Mouse (Mus musculus) forebrain, embryonic 10.5 days (tissue): ENCODE measurements around the gene Rdx. TPM values are rescaled to one million over a fixed set of nuclear protein-coding genes. Genes with fewer than 3 reads are reported as not detected.

ENCODE experiments used
- DNase-seq: peaks from one replicate; pipeline ENCODE4 v3.0.0-alpha.2; 2017; ENCODE audit warnings: low spot score; ENCODE audit errors: extremely low spot score
- H3K27ac ChIP-seq: fragments of 300-500 bp; sonication (generic); 2 replicates; pipeline ENCODE4 v1.5.1; 2016; ENCODE audit warnings: mild to moderate bottlenecking
- H3K27me3 ChIP-seq: fragments of 300-500 bp; sonication (generic); 2 replicates; pipeline ENCODE4 v1.6.1; 2016; ENCODE audit warnings: mild to moderate bottlenecking; ENCODE audit not compliant: poor library complexity, severe bottlenecking
- H3K36me3 ChIP-seq: fragments of 300-500 bp; sonication (generic); replicated peaks from 2 replicates; pipeline ENCODE4 v1.6.1; 2016; ENCODE audit warnings: mild to moderate bottlenecking, moderate library complexity
- H3K4me1 ChIP-seq: fragments of 300-500 bp; sonication (generic); 2 replicates; pipeline ENCODE4 v1.6.1; 2016
- H3K4me3 ChIP-seq: fragments of 300-500 bp; sonication (generic); 2 replicates; pipeline ENCODE4 v1.5.1; 2016; ENCODE audit warnings: mild to moderate bottlenecking, moderate library complexity
- H3K9me3 ChIP-seq: fragments of 300-500 bp; sonication (generic); 2 replicates; pipeline ENCODE4 v1.6.1; 2016; ENCODE audit warnings: mild to moderate bottlenecking, moderate library complexity
- WGBS: fragments of 180-500 bp; shearing (Covaris S2); methylation state at CpG from one replicate; pipeline ENCODE4 v1.1.7; 2016; 5-methylcytosine and 5-hydroxymethylcytosine counted together
- polyA plus RNA-seq: library from polyadenylated mRNA; unstranded; fragments of >200 nt; fragmentation: Nextera tagmentation; extraction: Ambion mirVana; gene quantifications from 2 replicates; pipeline ENCODE4 v1.2.1, GENCODE M21; 2016

Rdx gene
- polyA plus RNA-seq, 1 experiment from 2014 or later: 145 TPM

DNA sequence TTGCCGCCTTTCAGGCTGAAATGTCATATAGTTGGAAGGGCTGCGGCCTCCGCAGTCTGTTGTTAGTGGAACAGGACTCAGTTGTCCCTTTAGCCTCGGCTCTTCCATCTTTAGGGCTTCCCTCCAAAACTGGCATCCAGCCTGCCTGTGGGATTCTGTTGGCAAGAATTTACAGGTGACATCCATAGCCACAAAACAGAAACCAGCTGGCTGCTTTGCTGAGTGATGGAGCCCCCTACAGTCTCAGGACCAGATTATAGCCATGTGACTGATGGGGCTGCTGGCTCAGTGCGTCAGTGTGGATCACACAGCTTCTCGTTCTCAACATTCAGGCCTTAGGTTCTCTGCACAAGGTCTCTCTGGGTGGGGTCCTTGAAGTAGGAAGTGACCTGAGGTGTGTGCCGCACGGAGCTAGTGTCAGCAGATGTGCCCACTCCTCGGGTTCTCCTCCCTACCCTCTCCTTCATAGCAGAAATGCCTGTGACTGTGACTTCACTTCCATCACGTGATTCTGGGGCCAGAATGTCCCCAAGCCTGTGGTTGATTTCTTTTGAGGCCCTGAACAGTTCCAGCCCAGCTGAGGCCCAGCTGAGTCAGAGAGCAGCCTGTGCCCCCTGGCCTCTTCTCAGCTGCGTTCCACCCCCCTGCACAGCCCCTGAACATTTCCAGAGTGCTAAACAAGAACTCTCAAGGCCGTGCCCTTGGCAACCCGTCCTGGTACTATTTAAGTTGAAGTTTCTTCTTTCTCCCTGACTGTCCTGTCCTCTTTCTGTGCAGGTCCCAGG, 55.3 kb downstream of the Rdx start:
- no peak for DNase-seq
- 0 out of 2 replicates have a peak overlapping the region, but pooled peaks have one; percentile 40 for H3K27ac ChIP-seq

GRCm38 (mm10) chr9:52103448-52104224, 56.7 kb downstream of the Rdx start:
- H3K9me3 ChIP-seq: no peaks in the 10 kb centered on the region
- H3K36me3 ChIP-seq: no peaks in the 10 kb centered on the region; the same call in 1 of the 2 replicates
- peaks cover 14% of the 10 kb centered on the region for H3K4me1 ChIP-seq
- no peaks in the 10 kb centered on the region for H3K27me3 ChIP-seq
- no peak overlapping the region for H3K27ac ChIP-seq
- H3K4me3 ChIP-seq: no peak overlapping the region
- no peak for DNase-seq
- WGBS: 85% methylated on average over 9 of the region's 9 CpGs

More for the DNA sequence above, 55.3 kb downstream of the Rdx start:
- Histone ChIP-seq H3K27me3 (no peaks in the 10 kb centered on the region), H3K36me3 (no peaks in the 10 kb centered on the region), H3K4me1 (peaks cover 18% of the 10 kb centered on the region), H3K4me3 (no peak overlapping the region), H3K9me3 (no peaks in the 10 kb centered on the region)
- WGBS: 82% methylated on average over 13 of the region's 13 CpGs

GRCm38 (mm10) chr9:52104225-52104615, 57.2 kb downstream of the Rdx start:
- WGBS: 83% methylated on average over 8 of the region's 8 CpGs
- Histone ChIP-seq H3K9me3 (no peaks in the 10 kb centered on the region), H3K27me3 (no peaks in the 10 kb centered on the region), H3K4me1 (peaks cover 11% of the 10 kb centered on the region), H3K4me3 (no peak overlapping the region), H3K27ac (no peak overlapping the region), H3K36me3 (no peaks in the 10 kb centered on the region; the same call in 1 of the 2 replicates)
- no peak for DNase-seq

DNA sequence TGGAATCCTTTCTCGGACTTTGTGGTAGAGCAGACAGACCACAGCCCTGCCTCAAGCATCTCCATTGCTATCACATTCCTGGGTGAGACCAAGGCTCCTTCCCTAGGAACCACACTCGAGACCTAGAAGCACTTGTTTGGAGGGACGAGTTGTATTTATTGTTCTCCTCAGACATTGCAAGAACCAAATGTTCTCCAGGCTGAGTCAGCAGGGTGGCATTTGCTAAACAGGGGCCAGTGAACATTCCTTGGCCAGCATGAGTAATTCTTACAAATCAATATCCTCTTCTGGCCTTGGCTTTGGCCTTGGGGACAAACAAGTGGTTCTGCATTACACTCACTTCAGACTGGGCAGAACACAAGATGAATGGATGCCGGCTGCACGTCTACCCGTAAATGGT, 58.5 kb downstream of the Rdx start:
- H3K4me1 ChIP-seq: peaks cover 11% of the 10 kb centered on the region
- no peak for DNase-seq
- H3K27me3 ChIP-seq: no peaks in the 10 kb centered on the region
- H3K4me3 ChIP-seq: no peak overlapping the region
- WGBS: 85% methylated on average over 6 of the region's 6 CpGs
- H3K36me3 ChIP-seq: peaks cover 4% of the 10 kb centered on the region; the same call in 1 of the 2 replicates
- H3K27ac ChIP-seq: no peak overlapping the region
- no peaks in the 10 kb centered on the region for H3K9me3 ChIP-seq

GRCm38 (mm10) chr9:52107161-52107560, 60.2 kb downstream of the Rdx start:
- H3K27ac ChIP-seq: no peak overlapping the region
- H3K27me3 ChIP-seq: no peaks in the 10 kb centered on the region
- 93% methylated on average over 3 of the region's 3 CpGs for WGBS
- H3K4me1 ChIP-seq: peaks cover 7% of the 10 kb centered on the region
- no peak overlapping the region for H3K4me3 ChIP-seq
- DNase-seq: no peak
- H3K36me3 ChIP-seq: peaks cover 17% of the 10 kb centered on the region
- H3K9me3 ChIP-seq: no peaks in the 10 kb centered on the region

DNA sequence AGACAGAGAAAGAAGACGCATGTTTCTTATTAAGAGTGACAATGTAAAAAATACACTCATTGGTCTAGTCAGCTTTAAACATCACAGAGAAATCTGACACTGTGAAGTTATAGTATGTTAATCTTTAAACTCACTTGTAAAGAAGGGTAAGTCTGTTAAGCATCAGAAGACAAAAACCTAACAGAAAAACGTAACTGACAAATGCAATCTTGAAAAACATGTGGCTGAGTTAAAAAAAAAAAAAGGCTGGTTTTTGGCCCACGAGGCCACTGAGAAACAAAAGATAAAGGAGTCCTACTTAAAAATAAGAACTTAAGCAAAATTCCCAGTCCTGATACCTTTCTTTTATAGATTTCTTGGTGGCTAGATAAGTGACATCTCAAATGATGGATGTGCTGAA, 63.8 kb downstream of the Rdx start:
- peaks cover 43% of the 10 kb centered on the region for H3K36me3 ChIP-seq
- no peak for DNase-seq
- H3K27ac ChIP-seq: no peak overlapping the region
- H3K4me3 ChIP-seq: no peak overlapping the region
- H3K27me3 ChIP-seq: no peaks in the 10 kb centered on the region
- H3K4me1 ChIP-seq: no peaks in the 10 kb centered on the region
- WGBS: 87% methylated on average over 3 of the region's 3 CpGs
- H3K9me3 ChIP-seq: no peaks in the 10 kb centered on the region

- 91% methylated on average over 5 of the region's 5 CpGs for WGBS
- DNase-seq: no peak
Measured at GRCm38 (mm10) chr9:52113091-52113490, 66.1 kb downstream of the Rdx start.

GRCm38 (mm10) chr9:52119212-52119611, 72.2 kb downstream of the Rdx start:
- H3K27ac ChIP-seq: no peak overlapping the region
- WGBS: 94% methylated on average over 4 of the region's 4 CpGs
- H3K4me1 ChIP-seq: no peaks in the 10 kb centered on the region
- DNase-seq: no peak
- no peak overlapping the region for H3K4me3 ChIP-seq
- peaks cover 84% of the 10 kb centered on the region for H3K36me3 ChIP-seq
- no peaks in the 10 kb centered on the region for H3K9me3 ChIP-seq
- no peaks in the 10 kb centered on the region for H3K27me3 ChIP-seq

More at GRCm38 (mm10) chr9:52113091-52113490, 66.1 kb downstream of the Rdx start:
- H3K27ac ChIP-seq: no peak overlapping the region
- no peak overlapping the region for H3K4me3 ChIP-seq
- no peaks in the 10 kb centered on the region for H3K9me3 ChIP-seq
- no peaks in the 10 kb centered on the region for H3K27me3 ChIP-seq
- H3K4me1 ChIP-seq: no peaks in the 10 kb centered on the region
- peaks cover 66% of the 10 kb centered on the region for H3K36me3 ChIP-seq

DNA sequence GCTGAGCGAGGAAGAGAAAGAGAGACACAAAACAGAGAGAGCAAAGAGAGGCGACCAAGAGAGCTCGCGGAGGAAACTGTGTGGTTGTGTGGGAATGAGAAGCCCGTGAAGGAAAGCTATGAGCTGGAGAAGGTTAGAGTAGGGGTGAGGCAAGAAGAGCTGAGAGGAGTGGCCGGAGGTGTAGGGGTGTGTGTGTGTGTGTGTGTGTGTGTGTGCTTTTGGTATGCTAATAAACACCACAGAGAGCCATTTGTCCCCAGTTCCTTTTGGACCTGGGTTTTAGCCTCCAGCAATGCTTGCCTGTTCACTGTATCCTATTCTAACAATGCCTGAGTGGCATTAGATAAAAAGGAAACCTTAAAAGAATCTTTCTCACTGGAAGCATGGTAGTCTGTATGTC, 78.3 kb downstream of the Rdx start:
- no peak overlapping the region for H3K4me3 ChIP-seq
- no peaks in the 10 kb centered on the region for H3K27me3 ChIP-seq
- no peak for DNase-seq
- H3K4me1 ChIP-seq: no peaks in the 10 kb centered on the region
- peaks cover 77% of the 10 kb centered on the region for H3K36me3 ChIP-seq
- 92% methylated on average over 6 of the region's 6 CpGs for WGBS
- no peak overlapping the region for H3K27ac ChIP-seq
- H3K9me3 ChIP-seq: no peaks in the 10 kb centered on the region

DNA sequence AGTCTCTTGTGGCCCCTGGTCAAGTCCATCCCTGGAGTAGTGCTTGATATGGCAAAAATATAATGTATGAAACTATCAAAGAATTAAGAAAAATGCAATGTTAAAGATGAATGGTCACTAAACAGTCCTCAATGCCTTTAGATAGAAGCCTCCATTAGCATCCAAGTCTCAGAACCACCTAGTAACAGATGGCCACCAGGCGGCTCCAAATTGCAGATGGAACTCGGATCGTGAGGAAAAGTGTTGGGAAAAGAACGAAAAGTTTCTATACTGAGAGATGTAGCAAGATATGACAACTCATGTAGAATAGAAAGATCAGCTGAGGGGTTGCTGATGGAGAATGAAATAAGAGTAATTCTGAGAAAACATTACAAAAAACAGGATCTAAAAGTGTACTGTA, 83.4 kb downstream of the Rdx start:
- H3K27ac ChIP-seq: no peak overlapping the region
- H3K4me1 ChIP-seq: no peaks in the 10 kb centered on the region
- DNase-seq: no peak
- no peaks in the 10 kb centered on the region for H3K27me3 ChIP-seq
- H3K4me3 ChIP-seq: no peak overlapping the region
- peaks cover 68% of the 10 kb centered on the region for H3K36me3 ChIP-seq
- WGBS: 85% methylated on average over 4 of the region's 4 CpGs
- H3K9me3 ChIP-seq: no peaks in the 10 kb centered on the region

DNA sequence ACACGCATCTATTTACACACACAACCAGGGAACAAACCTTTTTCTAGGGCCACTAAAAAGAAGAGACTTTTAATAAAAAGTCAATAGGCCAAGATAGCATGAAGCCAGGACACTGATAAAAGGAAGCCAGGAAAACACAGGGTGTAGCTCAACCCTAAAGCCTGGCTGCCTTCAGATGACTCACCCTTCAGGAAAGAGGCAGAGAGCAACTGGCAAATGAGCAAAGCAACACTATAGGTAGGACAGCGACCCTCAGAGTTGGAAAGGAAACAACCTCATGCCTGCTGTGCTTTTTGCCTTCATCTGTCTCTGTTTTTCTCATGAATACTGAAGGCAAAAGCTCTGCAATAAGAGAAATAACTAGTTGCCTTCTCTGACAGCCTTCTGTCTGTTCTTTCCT, 85.8 kb downstream of the Rdx start:
- H3K9me3 ChIP-seq: no peaks in the 10 kb centered on the region
- no peak overlapping the region for H3K4me3 ChIP-seq
- no peaks in the 10 kb centered on the region for H3K4me1 ChIP-seq
- no peak for DNase-seq
- H3K27ac ChIP-seq: no peak overlapping the region
- H3K36me3 ChIP-seq: peaks cover 65% of the 10 kb centered on the region
- H3K27me3 ChIP-seq: no peaks in the 10 kb centered on the region
- WGBS: 91% methylated on average over 2 of the region's 2 CpGs
